Mouse (Mus musculus): ENCODE measurements around the gene Brms1.

GRCm38 (mm10) chr19:5014961-5015398, 26.2 kb upstream of the Brms1 start:
- peak; percentile 53 for TF ChIP-seq CTCF (IDR thresholded peaks at IDR 0.05; ENCODE audit: control insufficient read depth, insufficient read depth, low read length)
- no peak for TF ChIP-seq POLR2A (IDR thresholded peaks at IDR 0.05; ENCODE audit: borderline replicate concordance, control insufficient read depth, low read depth, low read length)
